Comparison of ENCODE assay signal across 26 mouse cellular contexts in genomic region chr6:143518476-143518875, GRCm38 (mm10).
DNase-seq lines count a peak whose midpoint lies in the region; ATAC-seq and TF ChIP-seq lines count a peak whose summit lies in the region.
"Had no signal": no experiment of that assay in that cellular context is flagged by ENCODE, and none has a peak within 500 bp of the region (broad histone marks: within the 10 kb centered on the region; RNA-seq: fewer than 3 reads in every experiment).

No protein-coding gene starts in this region.

- DNase-seq in gastrocnemius, adult 18-20 months (ENCODE audit: low spot score) = peak; percentile 10
- DNase-seq in gastrocnemius, postnatal 25 days = no peak
- DNase-seq in 3T3-L1 (ENCODE audit: low read depth, low spot score) = peak; percentile 20
- DNase-seq in brain, adult 2 months (ENCODE audit: low read depth, low spot score) = peak; percentile 29
- no peak for DNase-seq in kidney, adult 2 months
- DNase-seq: adrenal gland, adult 8-10 months; cerebellum, adult 18-20 months; gastrocnemius, postnatal 10 days; kidney, adult 8-10 months; kidney, postnatal 14 days; lung, postnatal 4 days; retina, postnatal 1 day; right cerebral cortex, postnatal 25 days; thymus, postnatal 14 days had no signal

- no peaks in the 10 kb centered on the region for H3K36me3 ChIP-seq in hindbrain, embryonic 16.5 days (ENCODE audit: control insufficient read depth, insufficient read depth, low read length)
- no peaks in the 10 kb centered on the region for H3K36me3 ChIP-seq in hindbrain, embryonic 12.5 days
- no peaks in the 10 kb centered on the region for H3K36me3 ChIP-seq in forebrain, embryonic 12.5 days (replicated peaks)
- H3K36me3 ChIP-seq in kidney, adult 2 months (ENCODE audit: control insufficient read depth, insufficient read depth, low read length) = no peaks in the 10 kb centered on the region
- H3K36me3 ChIP-seq: forebrain, embryonic 10.5 days; limb, embryonic 15.5 days; lung, embryonic 15.5 days; midbrain, embryonic 15.5 days; neural tube, embryonic 13.5 days had no signal

- H3K9me3 ChIP-seq in hindbrain, embryonic 16.5 days (ENCODE audit: control insufficient read depth, low read length) = no peaks in the 10 kb centered on the region
- H3K9me3 ChIP-seq in hindbrain, embryonic 12.5 days (replicated peaks) = 0 out of 2 replicates have a peak, but pooled peaks cover 2% of the 10 kb centered on the region
- H3K9me3 ChIP-seq in forebrain, embryonic 12.5 days = no peaks in the 10 kb centered on the region
- H3K9me3 ChIP-seq: forebrain, embryonic 10.5 days; limb, embryonic 15.5 days; lung, embryonic 15.5 days; midbrain, embryonic 15.5 days; neural tube, embryonic 13.5 days had no signal

- ATAC-seq in hindbrain, embryonic 16.5 days = 0 out of 2 replicates have a peak, but pooled peaks have one; percentile 17
- ATAC-seq in hindbrain, embryonic 12.5 days (ENCODE audit: low FRiP score) = no peak
- no peak for ATAC-seq in forebrain, embryonic 12.5 days (ENCODE audit: low FRiP score)
- ATAC-seq: activated CD4-positive, CD25-positive, alpha-beta regulatory T cell, adult 4 months; midbrain, embryonic 15.5 days had no signal

- H3K4me1 ChIP-seq in hindbrain, embryonic 16.5 days (ENCODE audit: control insufficient read depth, insufficient read depth, low read depth, low read length) = no peaks in the 10 kb centered on the region
- no peaks in the 10 kb centered on the region for H3K4me1 ChIP-seq in hindbrain, embryonic 12.5 days
- H3K4me1 ChIP-seq in forebrain, embryonic 12.5 days = no peaks in the 10 kb centered on the region
- H3K4me1 ChIP-seq in kidney, adult 2 months (ENCODE audit: control insufficient read depth, insufficient read depth, low read length) = no peaks in the 10 kb centered on the region
- H3K4me1 ChIP-seq: forebrain, embryonic 10.5 days; limb, embryonic 15.5 days; lung, embryonic 15.5 days; midbrain, embryonic 15.5 days; neural tube, embryonic 13.5 days had no signal

- H3K4me2 ChIP-seq in hindbrain, embryonic 16.5 days (ENCODE audit: low read length) = no peak overlapping the region
- no peak overlapping the region for H3K4me2 ChIP-seq in hindbrain, embryonic 12.5 days (replicated peaks)
- H3K4me2 ChIP-seq in forebrain, embryonic 12.5 days = no peak overlapping the region
- H3K4me2 ChIP-seq: limb, embryonic 15.5 days; lung, embryonic 15.5 days; midbrain, embryonic 15.5 days; neural tube, embryonic 13.5 days had no signal

- no peak overlapping the region for H3K9ac ChIP-seq in hindbrain, embryonic 16.5 days (ENCODE audit: low read depth, low read length)
- H3K9ac ChIP-seq in hindbrain, embryonic 12.5 days = no peak overlapping the region
- no peak overlapping the region for H3K9ac ChIP-seq in forebrain, embryonic 12.5 days
- H3K9ac ChIP-seq: limb, embryonic 15.5 days; liver, embryonic 14.5 days; lung, embryonic 15.5 days; midbrain, embryonic 15.5 days; neural tube, embryonic 13.5 days had no signal

- H3K4me3 ChIP-seq in hindbrain, embryonic 16.5 days (ENCODE audit: low read length) = no peak overlapping the region
- no peak overlapping the region for H3K4me3 ChIP-seq in hindbrain, embryonic 12.5 days
- no peak overlapping the region for H3K4me3 ChIP-seq in forebrain, embryonic 12.5 days (replicated peaks)
- H3K4me3 ChIP-seq in kidney, adult 2 months (ENCODE audit: insufficient read depth, low read depth, low read length) = no peak overlapping the region
- H3K4me3 ChIP-seq: forebrain, embryonic 10.5 days; heart, adult 2 months; limb, embryonic 15.5 days; lung, embryonic 15.5 days; midbrain, embryonic 15.5 days; myocyte; neural tube, embryonic 13.5 days had no signal

- TF ChIP-seq CTCF in kidney, adult 2 months (conservative IDR thresholded peaks at IDR 0.05; ENCODE audit: insufficient read depth, insufficient read length, low read depth, low read length) = no peak

- H3K27ac ChIP-seq in hindbrain, embryonic 16.5 days (ENCODE audit: low read depth, low read length) = no peak overlapping the region
- no peak overlapping the region for H3K27ac ChIP-seq in hindbrain, embryonic 12.5 days
- H3K27ac ChIP-seq in forebrain, embryonic 12.5 days = no peak overlapping the region
- H3K27ac ChIP-seq in kidney, adult 2 months (ENCODE audit: insufficient read depth, low read depth, low read length) = no peak overlapping the region
- H3K27ac ChIP-seq: forebrain, embryonic 10.5 days; heart, adult 2 months; limb, embryonic 15.5 days; liver, embryonic 14.5 days; lung, embryonic 15.5 days; midbrain, embryonic 15.5 days; neural tube, embryonic 13.5 days had no signal

- H3K27me3 ChIP-seq in hindbrain, embryonic 16.5 days (replicated peaks; ENCODE audit: control insufficient read depth, insufficient read depth, low read length) = no peaks in the 10 kb centered on the region
- H3K27me3 ChIP-seq in hindbrain, embryonic 12.5 days = no peaks in the 10 kb centered on the region
- H3K27me3 ChIP-seq in forebrain, embryonic 12.5 days = no peaks in the 10 kb centered on the region
- H3K27me3 ChIP-seq in kidney, adult 2 months (replicated peaks; ENCODE audit: control insufficient read depth, insufficient read depth, low read length) = no peaks in the 10 kb centered on the region
- H3K27me3 ChIP-seq: midbrain, embryonic 15.5 days; neural tube, embryonic 13.5 days had no signal

- TF ChIP-seq POLR2A in kidney, adult 2 months (IDR thresholded peaks at IDR 0.05; ENCODE audit: low read depth, low read length) = no peak

- WGBS in hindbrain, embryonic 16.5 days = 83% methylated on average over 8 of the region's 8 CpGs
- 93% methylated on average over 8 of the region's 8 CpGs for WGBS in hindbrain, embryonic 12.5 days
- 94% methylated on average over 8 of the region's 8 CpGs for WGBS in forebrain, embryonic 12.5 days
- 92% methylated on average over 8 of the region's 8 CpGs for WGBS in kidney, adult 2 months

Comparison
In these comparisons a context has a peak if more than half of its experiments do, and no peak if none do; other contexts are left out.
1. DNase-seq: peak in gastrocnemius, adult 18-20 months (single experiment), 3T3-L1 (single experiment) and brain, adult 2 months (single experiment); none in gastrocnemius, postnatal 25 days (single experiment) and kidney, adult 2 months (single experiment).